Mouse (Mus musculus): ENCODE data around the gene Kcnk4.

DNA sequence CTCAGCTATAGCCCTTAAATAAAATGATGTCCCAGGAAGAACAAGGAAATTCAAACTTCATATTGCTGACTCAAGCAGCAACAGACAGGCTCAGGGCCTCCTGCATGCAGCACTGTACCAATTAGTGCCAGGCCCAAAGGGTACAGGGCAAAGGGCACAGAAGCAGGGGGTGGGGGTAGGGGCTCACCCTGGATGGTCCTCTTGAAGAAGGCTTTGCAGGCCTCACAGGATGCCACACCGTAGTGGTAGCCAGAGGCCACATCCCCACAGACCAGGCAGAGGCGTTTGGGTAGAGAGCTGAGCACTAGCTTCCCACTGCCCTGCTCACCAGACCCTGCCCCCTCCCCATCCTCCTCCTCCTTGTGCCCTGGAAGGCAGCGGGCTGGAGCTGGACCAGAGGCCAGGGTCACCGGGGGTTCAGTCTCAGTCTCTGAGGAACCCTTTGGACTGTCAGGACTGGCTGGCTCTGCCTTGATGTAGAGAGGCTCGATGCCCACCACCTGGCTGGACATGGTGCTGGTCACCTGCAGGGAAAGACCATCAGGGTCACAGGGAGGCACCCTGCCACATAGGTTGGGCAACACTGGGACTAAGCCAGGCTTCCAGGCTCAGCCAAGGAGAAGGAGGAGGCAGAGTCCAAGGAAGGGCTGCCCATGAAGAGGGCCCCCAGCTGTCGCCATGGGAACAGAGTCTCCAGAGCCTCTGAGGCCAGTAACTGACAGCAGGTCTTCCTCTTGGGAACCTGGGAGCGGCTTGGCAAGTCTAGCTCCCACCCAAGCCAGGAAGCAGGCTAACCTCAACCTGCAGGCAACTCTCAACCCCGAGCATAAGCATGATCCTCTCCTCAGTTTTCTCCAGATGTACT lies 14.2 kb downstream of the Kcnk4 start:
- TF ChIP-seq CTCF (IDR thresholded peaks at IDR 0.05; ENCODE audit: borderline replicate concordance, insufficient read depth, low read length) (no peak), POLR2A (IDR thresholded peaks at IDR 0.05; ENCODE audit: low read depth, low read length) (no peak)

All from embryonic fibroblast, embryonic 13.5 days (primary cell).